Mouse (Mus musculus) forebrain, embryonic 14.5 days (tissue): ENCODE measurements around the gene Myrfl. TPM values are rescaled to one million over a fixed set of nuclear protein-coding genes. Genes with fewer than 3 reads are reported as not detected.

ENCODE experiments used
- ATAC-seq: fragments of 200-750 bp; cut with Nextera tagmentation; 2 replicates; pipeline ENCODE4 v1.8.0; 2017; ENCODE audit warnings: mild to moderate bottlenecking, moderate library complexity
- DNase-seq: peaks from one replicate; pipeline ENCODE4 v3.0.0-alpha.2; 2015; ENCODE audit warnings: low spot score
- H3K27ac ChIP-seq: fragments of 300-500 bp; sonication (generic); 2 replicates; pipeline ENCODE4 v1.5.1; 2014; ENCODE audit warnings: low read depth, mild to moderate bottlenecking, control low read depth, low read length, moderate library complexity
- H3K27me3 ChIP-seq: fragments of 300-500 bp; sonication (generic); replicated peaks from 2 replicates; pipeline ENCODE4 v1.6.1; 2014; ENCODE audit warnings: low read length, control low read depth, mixed read lengths; ENCODE audit not compliant: control insufficient read depth, insufficient read depth
- H3K36me3 ChIP-seq: fragments of 300-500 bp; sonication (generic); 2 replicates; pipeline ENCODE4 v1.6.1; 2014; ENCODE audit warnings: low read length, control low read depth; ENCODE audit not compliant: control insufficient read depth, insufficient read depth
- H3K4me1 ChIP-seq: fragments of 300-500 bp; sonication (generic); 2 replicates; pipeline ENCODE4 v1.6.1; 2014; ENCODE audit warnings: antibody characterized with exemption, low read length, control low read depth; ENCODE audit not compliant: control insufficient read depth, insufficient read depth
- H3K4me2 ChIP-seq: fragments of 300-500 bp; sonication (generic); 2 replicates; pipeline ENCODE4 v1.6.1; 2014; ENCODE audit warnings: mild to moderate bottlenecking, control low read depth, low read length
- H3K4me3 ChIP-seq: fragments of 300-500 bp; sonication (generic); 2 replicates; pipeline ENCODE4 v1.5.1; 2014; ENCODE audit warnings: low read depth, low read length, control low read depth
- H3K9ac ChIP-seq: fragments of 300-500 bp; sonication (generic); 2 replicates; pipeline ENCODE4 v1.6.1; 2014; ENCODE audit warnings: mild to moderate bottlenecking, low read length, control low read depth, moderate library complexity
- H3K9me3 ChIP-seq: fragments of 300-500 bp; sonication (generic); replicated peaks from 2 replicates; pipeline ENCODE4 v1.6.1; 2016; ENCODE audit warnings: low read length, control low read depth, mixed read lengths; ENCODE audit not compliant: control insufficient read depth
- WGBS: fragments of 180-500 bp; shearing (Covaris S2); extraction: QIAGEN DNeasy Blood & Tissue Kit; methylation state at CpG from one replicate; pipeline ENCODE4 v1.1.7; 2014; 5-methylcytosine and 5-hydroxymethylcytosine counted together
- polyA plus RNA-seq: library from polyadenylated mRNA; unstranded; fragments of >200 nt; fragmentation: Nextera tagmentation; extraction: Ambion mirVana; gene quantifications from 2 replicates; pipeline ENCODE4 v1.2.1, GENCODE M21; 2014

The Myrfl gene
- polyA plus RNA-seq, 1 experiment from 2014 or later, result 0.06 TPM

DNA sequence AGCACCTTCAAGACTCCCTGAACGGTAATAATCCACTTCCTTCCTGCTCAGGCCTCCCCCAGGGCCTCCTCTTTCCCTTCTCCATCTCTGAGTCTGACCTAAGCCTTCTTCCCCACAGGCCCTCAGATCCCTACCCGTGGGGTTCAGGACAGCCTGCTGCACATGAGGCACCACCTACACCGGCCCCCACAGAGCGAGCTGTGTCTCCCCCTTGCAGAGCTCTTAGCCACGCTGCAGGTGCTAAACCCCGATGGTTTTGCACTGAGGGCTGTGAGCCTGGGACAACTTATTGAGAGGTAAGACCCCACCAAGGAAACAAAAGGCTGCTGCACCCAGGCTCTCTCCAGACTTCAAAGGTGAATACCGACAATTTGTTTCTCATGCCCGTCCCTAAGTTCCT lies 19.9 kb upstream of the Myrfl start:
- H3K4me2 ChIP-seq, result no peak overlapping the region
- H3K36me3 ChIP-seq, result peaks cover 43% of the 10 kb centered on the region
- no peaks in the 10 kb centered on the region for H3K27me3 ChIP-seq
- H3K9me3 ChIP-seq, result no peaks in the 10 kb centered on the region
- no peak overlapping the region for H3K4me3 ChIP-seq
- H3K9ac ChIP-seq, result no peak overlapping the region
- ATAC-seq, result no peak
- 91% methylated on average over 8 of the region's 8 CpGs for WGBS
- no peaks in the 10 kb centered on the region for H3K4me1 ChIP-seq
- H3K27ac ChIP-seq, result no peak overlapping the region
- no peak for DNase-seq

DNA sequence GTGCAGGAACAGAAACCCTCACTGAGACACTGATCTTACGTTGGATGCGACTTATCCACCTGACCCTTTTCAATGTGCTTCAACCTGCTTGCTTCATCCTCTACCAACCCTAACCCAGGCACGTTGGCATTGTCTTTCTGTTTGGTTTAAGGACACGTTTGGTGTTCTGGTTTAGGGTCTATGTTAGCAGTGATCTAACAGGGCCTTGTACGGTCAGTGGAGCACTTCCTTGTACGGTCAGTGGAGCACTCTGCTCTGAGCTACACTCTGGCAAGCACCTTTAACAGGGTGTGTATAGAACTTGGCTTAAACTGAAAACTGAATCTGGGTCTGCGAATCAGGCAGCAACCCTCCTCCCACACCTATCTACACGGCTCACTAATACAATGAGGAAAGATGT lies 18.6 kb upstream of the Myrfl start:
- Histone ChIP-seq H3K27me3 (no peaks in the 10 kb centered on the region), H3K36me3 (peaks cover 50% of the 10 kb centered on the region), H3K4me1 (no peaks in the 10 kb centered on the region), H3K9ac (no peak overlapping the region), H3K27ac (no peak overlapping the region), H3K9me3 (no peaks in the 10 kb centered on the region), H3K4me2 (no peak overlapping the region), H3K4me3 (no peak overlapping the region)
- WGBS, result 93% methylated on average over 8 of the region's 8 CpGs
- no peak for DNase-seq
- ATAC-seq, result no peak

GRCm38 (mm10) chr10:116914586-116914985 lies 17.9 kb upstream of the Myrfl start:
- DNase-seq, result no peak
- Histone ChIP-seq H3K9me3 (no peaks in the 10 kb centered on the region), H3K9ac (no peak overlapping the region), H3K27me3 (no peaks in the 10 kb centered on the region), H3K36me3 (peaks cover 57% of the 10 kb centered on the region), H3K4me2 (no peak overlapping the region), H3K4me3 (no peak overlapping the region), H3K27ac (no peak overlapping the region), H3K4me1 (no peaks in the 10 kb centered on the region)
- 93% methylated on average over 9 of the region's 9 CpGs for WGBS
- no peak for ATAC-seq

DNA sequence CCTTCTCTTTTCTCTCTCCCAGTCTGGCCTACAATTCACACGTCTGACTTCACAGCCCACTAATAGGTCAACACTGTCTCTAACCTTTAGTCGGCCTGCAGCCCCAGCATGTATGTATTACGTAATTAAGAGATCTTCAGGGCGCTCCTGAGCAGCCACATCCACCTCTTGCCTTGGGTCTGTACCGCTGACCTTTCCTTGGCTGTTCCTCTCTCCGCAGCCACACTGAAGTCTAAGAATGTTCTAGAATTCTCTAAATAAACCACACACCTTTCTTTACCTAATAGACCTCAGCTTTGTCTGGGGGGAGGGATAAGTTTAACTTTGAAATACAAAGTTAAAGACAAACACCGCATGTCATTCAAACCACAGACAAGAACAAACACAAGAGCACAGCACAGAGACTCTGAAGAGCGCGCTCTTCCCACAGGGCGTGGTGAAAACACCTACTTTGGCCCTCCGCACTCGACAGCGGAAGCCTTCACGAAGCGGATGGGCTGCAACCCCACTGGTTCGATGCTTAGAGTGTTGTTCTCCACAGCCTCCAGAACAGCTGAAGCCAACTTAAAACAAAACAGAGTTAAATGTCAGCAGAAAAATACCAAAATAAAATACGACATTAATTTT lies 17.0 kb upstream of the Myrfl start:
- Histone ChIP-seq H3K27me3 (no peaks in the 10 kb centered on the region), H3K9ac (no peak overlapping the region), H3K4me1 (no peaks in the 10 kb centered on the region), H3K4me3 (no peak overlapping the region), H3K27ac (no peak overlapping the region), H3K36me3 (peaks cover 64% of the 10 kb centered on the region), H3K9me3 (no peaks in the 10 kb centered on the region), H3K4me2 (no peak overlapping the region)
- ATAC-seq, result no peak
- 95% methylated on average over 17 of the region's 17 CpGs for WGBS
- DNase-seq, result no peak

GRCm38 (mm10) chr10:116912850-116913249 lies 16.1 kb upstream of the Myrfl start:
- no peak overlapping the region for H3K9ac ChIP-seq
- ATAC-seq, result no peak
- no peak overlapping the region for H3K4me3 ChIP-seq
- H3K4me2 ChIP-seq, result no peak overlapping the region
- H3K36me3 ChIP-seq, result peaks cover 66% of the 10 kb centered on the region
- 95% methylated on average over 9 of the region's 9 CpGs for WGBS
- no peak for DNase-seq
- no peaks in the 10 kb centered on the region for H3K27me3 ChIP-seq
- H3K27ac ChIP-seq, result no peak overlapping the region
- H3K4me1 ChIP-seq, result no peaks in the 10 kb centered on the region
- H3K9me3 ChIP-seq, result no peaks in the 10 kb centered on the region

GRCm38 (mm10) chr10:116908901-116909642 lies 12.4 kb upstream of the Myrfl start:
- 85% methylated on average over 15 of the region's 15 CpGs for WGBS
- H3K4me2 ChIP-seq, result no peak overlapping the region
- no peaks in the 10 kb centered on the region for H3K9me3 ChIP-seq
- DNase-seq (no peak), ATAC-seq (no peak)
- no peak overlapping the region for H3K4me3 ChIP-seq
- no peak overlapping the region for H3K27ac ChIP-seq
- no peak overlapping the region for H3K9ac ChIP-seq
- no peaks in the 10 kb centered on the region for H3K4me1 ChIP-seq
- H3K36me3 ChIP-seq, result peaks cover 77% of the 10 kb centered on the region
- no peaks in the 10 kb centered on the region for H3K27me3 ChIP-seq

DNA sequence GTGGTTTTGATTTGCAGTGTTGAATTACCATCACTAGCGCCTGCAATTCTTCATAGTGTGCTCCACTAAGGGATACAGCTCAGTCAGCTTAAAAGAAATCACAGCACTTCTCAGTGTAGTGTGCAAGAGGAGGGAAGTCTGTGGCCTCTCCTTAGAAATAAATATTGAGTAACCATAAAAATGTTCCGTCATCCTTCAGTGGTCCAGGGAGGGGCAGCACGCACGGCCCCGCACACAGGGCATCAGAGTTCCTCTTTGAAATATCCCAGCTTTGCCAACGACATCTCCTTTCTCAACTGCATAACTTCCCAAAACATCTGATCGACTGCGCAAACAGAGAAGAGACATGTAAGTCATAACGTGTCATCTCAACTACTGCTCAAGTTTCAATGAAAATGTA lies 10.1 kb upstream of the Myrfl start:
- DNase-seq, result no peak
- H3K4me1 ChIP-seq, result no peaks in the 10 kb centered on the region
- no peaks in the 10 kb centered on the region for H3K27me3 ChIP-seq
- no peak overlapping the region for H3K9ac ChIP-seq
- no peak overlapping the region for H3K4me2 ChIP-seq
- H3K9me3 ChIP-seq, result no peaks in the 10 kb centered on the region
- H3K36me3 ChIP-seq, result peaks cover 60% of the 10 kb centered on the region
- no peak overlapping the region for H3K4me3 ChIP-seq
- 94% methylated on average over 9 of the region's 9 CpGs for WGBS
- H3K27ac ChIP-seq, result no peak overlapping the region
- ATAC-seq, result no peak

GRCm38 (mm10) chr10:116904503-116904908 lies 7.8 kb upstream of the Myrfl start:
- H3K36me3 ChIP-seq, result peaks cover 45% of the 10 kb centered on the region
- WGBS, result 89% methylated on average over 10 of the region's 10 CpGs

DNA sequence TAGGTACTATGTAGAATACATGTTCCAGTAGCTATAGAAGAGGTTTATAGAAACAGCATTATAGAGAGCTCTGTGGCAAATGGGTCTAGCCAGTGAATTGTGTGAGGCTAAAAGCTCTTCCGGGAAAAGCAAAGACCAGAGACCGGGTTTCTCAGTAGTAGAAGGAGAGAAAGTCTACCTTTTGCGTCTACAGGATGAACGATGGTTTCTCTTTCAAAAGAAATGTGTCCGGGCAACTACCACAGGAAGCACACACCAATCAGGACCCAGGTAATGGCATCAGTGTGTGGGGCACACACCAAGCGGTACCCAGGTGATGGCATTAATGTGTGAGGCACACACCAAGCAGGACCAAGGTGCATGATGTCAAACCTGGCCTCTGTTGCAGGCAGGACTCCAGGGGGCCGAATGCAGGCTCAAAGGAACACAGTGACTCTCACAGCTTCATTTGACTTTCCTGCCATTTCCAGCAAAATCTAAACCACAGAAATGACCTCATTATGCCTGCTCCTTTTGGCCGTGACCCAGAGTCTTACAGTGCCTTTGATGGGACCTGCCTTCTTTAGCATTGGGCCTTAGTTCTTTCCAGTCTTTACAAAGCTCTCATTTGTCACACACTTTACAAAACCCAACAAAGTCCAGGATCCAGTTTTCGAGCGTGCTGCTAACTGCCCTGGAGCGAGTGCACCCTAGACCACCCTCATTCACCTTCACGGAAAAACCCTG lies 1.4 kb downstream of the Myrfl start:
- no peak overlapping the region for H3K27ac ChIP-seq
- ATAC-seq (no peak), DNase-seq (no peak)
- H3K36me3 ChIP-seq, result no peaks in the 10 kb centered on the region
- no peaks in the 10 kb centered on the region for H3K4me1 ChIP-seq
- no peak overlapping the region for H3K4me3 ChIP-seq
- 88% methylated on average over 12 of the region's 12 CpGs for WGBS
- no peak overlapping the region for H3K4me2 ChIP-seq
- no peaks in the 10 kb centered on the region for H3K9me3 ChIP-seq
- H3K9ac ChIP-seq, result no peak overlapping the region
- H3K27me3 ChIP-seq, result no peaks in the 10 kb centered on the region

More at GRCm38 (mm10) chr10:116904503-116904908, 7.8 kb upstream of the Myrfl start:
- H3K4me1 ChIP-seq, result no peaks in the 10 kb centered on the region
- no peaks in the 10 kb centered on the region for H3K9me3 ChIP-seq
- no peak overlapping the region for H3K9ac ChIP-seq
- H3K4me2 ChIP-seq, result no peak overlapping the region
- no peaks in the 10 kb centered on the region for H3K27me3 ChIP-seq
- no peak overlapping the region for H3K27ac ChIP-seq
- H3K4me3 ChIP-seq, result no peak overlapping the region
- DNase-seq (no peak), ATAC-seq (no peak)
